Mouse (Mus musculus): Measurements from ENCODE around the gene Adamts4. TPM values are rescaled to one million over a fixed set of nuclear protein-coding genes. Genes with fewer than 3 reads are reported as not detected.
"Not testable (repeated sequence)": the region's sequence is repeated elsewhere in the genome, so short reads cannot be mapped to it uniquely, and the experiment has no call there.

The Adamts4 gene
- polyA plus RNA-seq, 1 experiment from 2014 or later: 8.3 TPM

DNA sequence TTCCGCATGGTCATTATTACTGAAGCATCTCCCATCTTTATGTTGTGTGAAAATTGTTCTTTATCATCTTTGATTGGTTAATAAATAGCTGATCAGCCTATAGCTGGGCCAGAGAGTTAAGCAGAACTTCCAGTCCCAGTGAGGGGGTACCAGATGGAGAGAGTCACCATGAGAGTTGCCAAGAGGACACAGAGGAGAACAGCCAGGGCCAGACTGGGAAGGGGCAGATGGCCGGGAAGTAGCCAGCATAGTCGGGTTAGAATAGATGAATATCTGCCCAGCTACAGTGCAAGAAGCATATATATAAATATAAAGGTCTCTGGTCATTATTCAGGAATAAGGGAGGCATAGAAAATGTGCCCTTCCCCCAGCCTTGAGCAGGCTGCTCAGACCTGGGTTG, 48.0 kb downstream of the Adamts4 start:
- H3K36me3 ChIP-seq: no peaks in the 10 kb centered on the region
- peaks cover 8% of the 10 kb centered on the region for H3K4me1 ChIP-seq
- WGBS: 65% methylated on average over 3 of the region's 3 CpGs
- peaks cover 17% of the 10 kb centered on the region; the same call in 1 of the 2 replicates for H3K27me3 ChIP-seq
- H3K27ac ChIP-seq (replicated peaks): no peak overlapping the region
- H3K9me3 ChIP-seq: no peaks in the 10 kb centered on the region
- H3K4me2 ChIP-seq (replicated peaks): no peak overlapping the region
- no peak overlapping the region for H3K9ac ChIP-seq (replicated peaks)
- no peak for ATAC-seq (replicated peaks)
- no peak overlapping the region for H3K4me3 ChIP-seq

DNA sequence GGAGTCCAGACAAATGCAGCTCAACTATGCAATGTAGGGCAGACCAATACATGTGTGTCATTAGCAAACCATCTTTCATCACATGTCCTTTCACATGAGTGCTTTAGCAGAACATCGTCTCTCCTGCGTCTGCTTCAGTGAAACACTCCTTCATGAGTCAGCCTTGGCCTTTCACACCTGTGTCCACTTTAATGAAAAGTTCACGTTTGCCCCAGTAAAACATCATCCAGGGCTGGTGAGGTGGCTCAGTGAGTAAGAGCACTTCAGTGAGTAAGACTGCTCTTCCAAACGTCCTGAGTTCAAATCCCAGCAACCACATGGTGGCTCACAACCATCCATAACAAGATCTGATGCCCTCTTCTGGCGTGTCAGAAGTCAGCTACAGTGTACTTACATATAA, 55.9 kb downstream of the Adamts4 start:
- not testable (repeated sequence) for H3K4me2 ChIP-seq (replicated peaks); H3K36me3 ChIP-seq; H3K4me1 ChIP-seq; H3K9me3 ChIP-seq; H3K27ac ChIP-seq (replicated peaks); H3K27me3 ChIP-seq; H3K9ac ChIP-seq (replicated peaks); ATAC-seq (replicated peaks); H3K4me3 ChIP-seq
- WGBS: 73% methylated on average over 5 of the region's 5 CpGs

DNA sequence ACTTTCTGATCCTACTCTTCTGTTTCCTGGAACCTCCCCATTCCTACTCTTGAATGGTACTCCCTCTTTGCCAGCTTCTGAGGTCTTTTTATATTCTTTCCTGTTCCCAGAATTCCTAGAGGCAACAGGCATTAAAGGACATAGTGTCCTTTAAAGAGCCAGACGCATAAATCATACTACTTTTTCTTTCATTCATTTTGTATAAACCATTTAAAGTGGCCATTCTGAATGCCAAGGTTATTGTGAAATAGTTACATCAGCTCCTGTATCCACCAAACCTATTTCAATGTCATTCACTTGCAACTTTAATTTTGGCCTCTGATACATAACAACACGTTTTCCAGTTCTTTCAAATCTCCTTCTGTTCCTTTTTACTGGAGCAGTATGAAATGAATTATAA, 59.1 kb downstream of the Adamts4 start:
- H3K9me3 ChIP-seq: no peaks in the 10 kb centered on the region
- no peak overlapping the region for H3K4me2 ChIP-seq (replicated peaks)
- no peak for ATAC-seq (replicated peaks)
- no peaks in the 10 kb centered on the region for H3K27me3 ChIP-seq
- no peak overlapping the region for H3K9ac ChIP-seq (replicated peaks)
- 78% methylated on average over 2 of the region's 2 CpGs for WGBS
- H3K27ac ChIP-seq (replicated peaks): no peak overlapping the region
- no peaks in the 10 kb centered on the region for H3K4me1 ChIP-seq
- no peak overlapping the region for H3K4me3 ChIP-seq
- H3K36me3 ChIP-seq: no peaks in the 10 kb centered on the region

Other genes starting within 250 kb of the Adamts4 start
- 0.34 and 0.36 TPM in 2 replicates for gene Fcgr4, start 231.5 kb upstream of the Adamts4 start, polyA plus RNA-seq (2015; fragmentation: Nextera tagmentation; extraction: Ambion mirVana)
- 8.7 and 8.8 TPM in 2 replicates for gene Fcgr3, start 185.5 kb upstream of the Adamts4 start, polyA plus RNA-seq (2015; fragmentation: Nextera tagmentation; extraction: Ambion mirVana)
- gene Cfap126, start 136.5 kb upstream of the Adamts4 start, polyA plus RNA-seq (2015; fragmentation: Nextera tagmentation; extraction: Ambion mirVana): 4.0 and 10.3 TPM in 2 replicates
- gene Sdhc, start 99.8 kb upstream of the Adamts4 start, polyA plus RNA-seq (2015; fragmentation: Nextera tagmentation; extraction: Ambion mirVana): 211 and 213 TPM in 2 replicates
- gene Mpz, start 99.7 kb upstream of the Adamts4 start, polyA plus RNA-seq (2015; fragmentation: Nextera tagmentation; extraction: Ambion mirVana): 0.23 TPM in 1 of 2 replicates, not detected in the other
- 7.1 and 9.8 TPM in 2 replicates for gene Pcp4l1, start 54.2 kb upstream of the Adamts4 start, polyA plus RNA-seq (2015; fragmentation: Nextera tagmentation; extraction: Ambion mirVana)
- gene Nr1i3, start 36.5 kb upstream of the Adamts4 start, polyA plus RNA-seq (2015; fragmentation: Nextera tagmentation; extraction: Ambion mirVana): 0.22 and 0.38 TPM in 2 replicates
- 42.0 and 46.6 TPM in 2 replicates for gene Tomm40l, start 27.9 kb upstream of the Adamts4 start, polyA plus RNA-seq (2015; fragmentation: Nextera tagmentation; extraction: Ambion mirVana)
- gene Apoa2, start 25.4 kb upstream of the Adamts4 start, polyA plus RNA-seq (2015; fragmentation: Nextera tagmentation; extraction: Ambion mirVana): 1.8 and 4.2 TPM in 2 replicates
- 19.6 and 22.0 TPM in 2 replicates for gene Fcer1g, start 16.1 kb upstream of the Adamts4 start, polyA plus RNA-seq (2015; fragmentation: Nextera tagmentation; extraction: Ambion mirVana)
- 215 and 221 TPM in 2 replicates for gene Ndufs2, start 967 bp downstream of the Adamts4 start, polyA plus RNA-seq (2015; fragmentation: Nextera tagmentation; extraction: Ambion mirVana)
- 107 and 111 TPM in 2 replicates for gene B4galt3, start 19.9 kb downstream of the Adamts4 start, polyA plus RNA-seq (2015; fragmentation: Nextera tagmentation; extraction: Ambion mirVana)
- gene Ppox, start 30.8 kb downstream of the Adamts4 start, polyA plus RNA-seq (2015; fragmentation: Nextera tagmentation; extraction: Ambion mirVana): 46.5 and 53.1 TPM in 2 replicates
- 132 and 135 TPM in 2 replicates for gene Usp21, start 37.6 kb downstream of the Adamts4 start, polyA plus RNA-seq (2015; fragmentation: Nextera tagmentation; extraction: Ambion mirVana)
- gene Ufc1, start 44.6 kb downstream of the Adamts4 start, polyA plus RNA-seq (2015; fragmentation: Nextera tagmentation; extraction: Ambion mirVana): 105 and 110 TPM in 2 replicates
- 56.6 and 57.3 TPM in 2 replicates for gene Dedd, start 78.7 kb downstream of the Adamts4 start, polyA plus RNA-seq (2015; fragmentation: Nextera tagmentation; extraction: Ambion mirVana)
- 57.8 and 62.0 TPM in 2 replicates for gene Nit1, start 95.2 kb downstream of the Adamts4 start, polyA plus RNA-seq (2015; fragmentation: Nextera tagmentation; extraction: Ambion mirVana)
- gene Pfdn2, start 95.2 kb downstream of the Adamts4 start, polyA plus RNA-seq (2015; fragmentation: Nextera tagmentation; extraction: Ambion mirVana): 146 and 149 TPM in 2 replicates
- 3.8 and 4.0 TPM in 2 replicates for gene Klhdc9, start 110.4 kb downstream of the Adamts4 start, polyA plus RNA-seq (2015; fragmentation: Nextera tagmentation; extraction: Ambion mirVana)
- gene Nectin4, start 119.7 kb downstream of the Adamts4 start, polyA plus RNA-seq (2015; fragmentation: Nextera tagmentation; extraction: Ambion mirVana): 0.49 and 0.74 TPM in 2 replicates
- gene Arhgap30, start 138.5 kb downstream of the Adamts4 start, polyA plus RNA-seq (2015; fragmentation: Nextera tagmentation; extraction: Ambion mirVana): 0.61 and 0.71 TPM in 2 replicates
- 229 and 235 TPM in 2 replicates for gene Usf1, start 160.9 kb downstream of the Adamts4 start, polyA plus RNA-seq (2015; fragmentation: Nextera tagmentation; extraction: Ambion mirVana)
- 12.3 and 13.0 TPM in 2 replicates for gene Tstd1, start 168.5 kb downstream of the Adamts4 start, polyA plus RNA-seq (2015; fragmentation: Nextera tagmentation; extraction: Ambion mirVana)
- gene F11r, start 187.1 kb downstream of the Adamts4 start, polyA plus RNA-seq (2015; fragmentation: Nextera tagmentation; extraction: Ambion mirVana): 9.6 and 10.1 TPM in 2 replicates

Measured in forebrain, embryonic 15.5 days (tissue).